Mouse (Mus musculus): ENCODE results near the gene Isg20. TPM values are rescaled to one million over a fixed set of nuclear protein-coding genes. Genes with fewer than 3 reads are reported as not detected.
A peak's percentile ranks its signal among the peaks of the same experiment; 100 is the strongest.

Gene Isg20
- total and polyA plus RNA-seq, 3 experiments, result 63.1 to 240 (median 105) TPM

- TF ChIP-seq POLR2A (IDR thresholded peaks at IDR 0.05; ENCODE audit: control insufficient read depth in 1 of 2, insufficient read depth in 1 of 2, low read depth in 1 of 2, low read length in 2 of 2, poor library complexity in 1 of 2) (peak; percentile 38 to 92; a peak in 2 of 4 replicates), EP300 (IDR thresholded peaks at IDR 0.05; ENCODE audit: low read depth in 1 of 2, low read length in 2 of 2) (no peak), POLR2AphosphoS2 (IDR thresholded peaks at IDR 0.05; ENCODE audit: low read length) (peak; percentile 42; the same call in 1 of the 2 replicates), ETS1 (IDR thresholded peaks at IDR 0.05; ENCODE audit: low read depth, low read length) (0 out of 2 replicates have a peak, but pooled peaks have one; percentile 27), NRF1 (IDR thresholded peaks at IDR 0.05; ENCODE audit: insufficient read depth, low read depth, low read length, poor library complexity, severe bottlenecking) (peak; percentile 48; the same call in 1 of the 2 replicates), E2F4 (IDR thresholded peaks at IDR 0.05; ENCODE audit: borderline replicate concordance, low read depth, low read length) (no peak), RCOR1 (IDR thresholded peaks at IDR 0.05; ENCODE audit: low read depth, low read length) (no peak), MAX (IDR thresholded peaks at IDR 0.05; ENCODE audit: low read length) (peak; percentile 94), TBP (IDR thresholded peaks at IDR 0.05; ENCODE audit: low read depth, low read length) (peak; percentile 97), UBTF (IDR thresholded peaks at IDR 0.05; ENCODE audit: borderline replicate concordance, insufficient read depth, low read depth, low read length) (no peak), NELFE (IDR thresholded peaks at IDR 0.05; ENCODE audit: low read depth, low read length) (peak; percentile 78), SMC3 (IDR thresholded peaks at IDR 0.05; ENCODE audit: low read depth, low read length) (no peak), HCFC1 (IDR thresholded peaks at IDR 0.05; ENCODE audit: low read depth, low read length) (peak; percentile 77)
Observed at GRCm38 (mm10) chr7:78895653-78896333, 17.4 kb upstream of the Isg20 start, which contains the start of gene Aen (continued).

DNA sequence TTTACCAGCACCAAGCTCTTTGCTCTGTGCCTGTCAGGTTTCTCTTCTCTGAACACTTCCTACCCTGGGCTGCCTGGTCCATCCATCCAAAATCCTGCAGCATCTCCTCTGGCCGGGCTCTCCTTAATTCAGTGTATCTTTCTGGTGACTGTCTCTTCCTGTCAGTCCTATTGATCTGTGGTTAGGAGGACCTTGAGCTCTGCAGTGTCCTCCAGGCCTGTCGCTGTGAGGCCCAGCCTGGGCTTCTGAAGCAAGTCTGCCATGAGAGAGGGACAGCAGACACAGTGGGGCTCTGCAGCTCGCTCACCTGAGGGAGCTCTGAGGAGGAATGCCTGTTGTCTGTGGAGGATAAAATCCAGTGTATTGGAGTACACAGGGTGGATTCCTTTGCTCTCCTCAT lies 15.7 kb upstream of the Isg20 start:
- Histone ChIP-seq H3K9ac (ENCODE audit: control insufficient read depth, low read depth, low read length, poor library complexity, severe bottlenecking) (peak overlapping the region; percentile 8; the same call in 1 of the 2 replicates), H3K36me3 (ENCODE audit: control insufficient read depth in 1 of 2, insufficient read depth in 2 of 2, low read length in 2 of 2) (peaks cover 0 to 9% of the 10 kb centered on the region in 2 experiments), H3K9me3 (replicated peaks; ENCODE audit: insufficient read depth, low read length) (no peaks in the 10 kb centered on the region), H3K79me2 (ENCODE audit: control insufficient read depth, insufficient read depth, low read length, poor library complexity) (peaks cover 39% of the 10 kb centered on the region), H3K4me3 (ENCODE audit: control insufficient read depth in 1 of 2, insufficient read depth in 1 of 2, low read depth in 2 of 2, low read length in 2 of 2) (no peak overlapping the region; a peak in 1 of 4 replicates), H3K27ac (ENCODE audit: control insufficient read depth, low read depth, low read length) (no peak overlapping the region), H3K27me3 (ENCODE audit: control insufficient read depth in 1 of 2, insufficient read depth in 2 of 2, low read length in 2 of 2) (no peaks in the 10 kb centered on the region), H3K4me1 (ENCODE audit: control insufficient read depth in 1 of 2, insufficient read depth in 2 of 2, low read length in 2 of 2) (peaks cover 0 to 24% of the 10 kb centered on the region in 2 experiments; a peak in 2 of 4 replicates)
- DNase-seq (ENCODE audit: low read depth, low spot score), result no peak
- no peak for TF ChIP-seq MAZ (IDR thresholded peaks at IDR 0.05; ENCODE audit: low read depth, low read length)
- TF ChIP-seq NELFE (IDR thresholded peaks at IDR 0.05; ENCODE audit: low read depth, low read length), result no peak
- no peak for TF ChIP-seq MEF2A (IDR thresholded peaks at IDR 0.05; ENCODE audit: extremely low read depth, insufficient replicate concordance, low read depth, low read length, poor library complexity, severe bottlenecking)
- TF ChIP-seq TCF12 (IDR thresholded peaks at IDR 0.05; ENCODE audit: low read depth, low read length), result no peak
- no peak for TF ChIP-seq UBTF (IDR thresholded peaks at IDR 0.05; ENCODE audit: borderline replicate concordance, insufficient read depth, low read depth, low read length)
- TF ChIP-seq GABPA (IDR thresholded peaks at IDR 0.05; ENCODE audit: low read depth, low read length), result no peak
- TF ChIP-seq JUND (IDR thresholded peaks at IDR 0.05; ENCODE audit: low read depth, low read length), result no peak
- no peak for TF ChIP-seq ZC3H11A (IDR thresholded peaks at IDR 0.05; ENCODE audit: low read depth, low read length)
- no peak for TF ChIP-seq USF1 (IDR thresholded peaks at IDR 0.05; ENCODE audit: low read depth, low read length)
- TF ChIP-seq POLR2AphosphoS2 (IDR thresholded peaks at IDR 0.05; ENCODE audit: low read length), result no peak
- TF ChIP-seq MAX (IDR thresholded peaks at IDR 0.05; ENCODE audit: low read length), result no peak
